Mouse (Mus musculus): ENCODE measurements around the gene Slc5a3. TPM values are rescaled to one million over a fixed set of nuclear protein-coding genes. Genes with fewer than 3 reads are reported as not detected.

The Slc5a3 gene
- polyA plus RNA-seq, 1 experiment from 2014 or later: 5.7 TPM

GRCm38 (mm10) chr16:92119013-92119515 is 60.9 kb downstream of the Slc5a3 start:
- no peak for ATAC-seq (replicated peaks; ENCODE audit: insufficient number of reproducible peaks, low FRiP score, low TSS enrichment)
- H3K27me3 ChIP-seq (ENCODE audit: control insufficient read depth, insufficient read depth, low read length): no peaks in the 10 kb centered on the region
- no peaks in the 10 kb centered on the region for H3K36me3 ChIP-seq (ENCODE audit: control insufficient read depth, insufficient read depth, low read length)
- H3K4me2 ChIP-seq: no peak overlapping the region
- WGBS (ENCODE audit: insufficient replicate concordance): 69% methylated on average over 13 of the region's 13 CpGs
- H3K9me3 ChIP-seq (replicated peaks; ENCODE audit: control insufficient read depth, low read length): no peaks in the 10 kb centered on the region
- H3K27ac ChIP-seq (ENCODE audit: low read depth, low read length): no peak overlapping the region
- peaks cover 18% of the 10 kb centered on the region for H3K4me1 ChIP-seq (ENCODE audit: control insufficient read depth, insufficient read depth, low read length)
- no peak overlapping the region for H3K4me3 ChIP-seq (ENCODE audit: low read depth, low read length)
- H3K9ac ChIP-seq (ENCODE audit: low read depth, low read length): no peak overlapping the region

DNA sequence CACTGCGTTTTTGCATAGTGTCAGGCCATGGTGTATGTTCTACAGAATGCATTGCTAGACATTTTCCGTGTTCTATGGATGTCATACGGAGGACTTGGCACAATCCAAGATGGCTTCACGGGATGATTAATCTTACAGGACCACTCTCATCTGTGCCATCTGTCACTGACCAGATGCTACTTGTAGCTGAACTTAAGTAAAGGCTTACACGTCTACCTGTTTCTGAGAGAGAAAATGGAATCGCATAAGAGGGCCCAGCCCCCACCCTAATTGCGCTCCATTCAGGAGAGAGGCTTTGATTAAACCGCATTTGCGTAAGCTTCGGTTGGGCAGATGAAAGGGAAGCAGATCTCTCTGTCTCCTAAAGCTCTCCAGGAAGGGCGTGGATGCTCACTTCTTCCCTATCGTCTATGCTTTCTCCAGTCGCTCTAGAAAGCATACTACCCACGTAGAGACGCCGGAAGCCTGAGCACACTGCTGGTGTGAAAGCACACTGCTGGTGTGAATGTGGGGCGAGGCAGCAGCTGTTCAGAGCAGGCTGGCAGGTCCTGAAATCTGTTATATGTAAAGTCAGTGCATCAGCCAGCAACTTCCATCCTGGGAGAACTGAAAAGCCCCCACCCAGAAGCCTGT is 62.9 kb downstream of the Slc5a3 start:
- 73% methylated on average over 17 of the region's 17 CpGs for WGBS (ENCODE audit: insufficient replicate concordance)
- H3K27ac ChIP-seq (ENCODE audit: low read depth, low read length): no peak overlapping the region
- no peak overlapping the region for H3K4me3 ChIP-seq (ENCODE audit: low read depth, low read length)
- H3K4me2 ChIP-seq: no peak overlapping the region
- peaks cover 4% of the 10 kb centered on the region; the same call in 1 of the 2 replicates for H3K9me3 ChIP-seq (replicated peaks; ENCODE audit: control insufficient read depth, low read length)
- no peaks in the 10 kb centered on the region for H3K36me3 ChIP-seq (ENCODE audit: control insufficient read depth, insufficient read depth, low read length)
- ATAC-seq (replicated peaks; ENCODE audit: insufficient number of reproducible peaks, low FRiP score, low TSS enrichment): no peak
- no peaks in the 10 kb centered on the region for H3K27me3 ChIP-seq (ENCODE audit: control insufficient read depth, insufficient read depth, low read length)
- no peak overlapping the region for H3K9ac ChIP-seq (ENCODE audit: low read depth, low read length)
- peaks cover 10% of the 10 kb centered on the region for H3K4me1 ChIP-seq (ENCODE audit: control insufficient read depth, insufficient read depth, low read length)

DNA sequence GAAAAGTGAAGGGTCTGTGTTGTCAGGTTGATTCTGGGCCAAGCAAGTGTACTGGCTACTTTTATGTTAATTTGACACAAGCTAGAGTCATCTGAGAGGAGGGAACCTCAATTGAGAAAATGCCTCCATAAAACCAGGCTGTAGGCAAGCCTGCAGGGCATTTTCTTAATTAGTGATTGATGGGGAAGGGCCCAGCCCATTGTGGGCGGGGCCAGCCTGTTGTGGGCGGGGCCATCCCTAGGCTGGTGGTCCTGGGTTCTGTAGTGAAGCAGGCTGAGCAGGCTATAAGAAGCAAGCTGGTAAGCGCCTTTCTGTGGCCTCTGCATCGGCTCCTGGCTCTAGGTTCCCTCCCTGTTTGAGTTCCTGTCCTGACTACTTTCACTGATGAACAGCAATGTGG is 69.1 kb downstream of the Slc5a3 start:
- 39% methylated on average over 4 of the region's 4 CpGs for WGBS (ENCODE audit: insufficient replicate concordance)
- Histone ChIP-seq H3K9me3 (replicated peaks; ENCODE audit: control insufficient read depth, low read length) (peaks cover 4% of the 10 kb centered on the region; the same call in 1 of the 2 replicates), H3K9ac (ENCODE audit: low read depth, low read length) (no peak overlapping the region), H3K4me2 (no peak overlapping the region), H3K36me3 (ENCODE audit: control insufficient read depth, insufficient read depth, low read length) (no peaks in the 10 kb centered on the region), H3K4me3 (ENCODE audit: low read depth, low read length) (no peak overlapping the region), H3K27ac (ENCODE audit: low read depth, low read length) (no peak overlapping the region), H3K4me1 (ENCODE audit: control insufficient read depth, insufficient read depth, low read length) (no peaks in the 10 kb centered on the region), H3K27me3 (ENCODE audit: control insufficient read depth, insufficient read depth, low read length) (no peaks in the 10 kb centered on the region)
- ATAC-seq (replicated peaks; ENCODE audit: insufficient number of reproducible peaks, low FRiP score, low TSS enrichment): no peak

DNA sequence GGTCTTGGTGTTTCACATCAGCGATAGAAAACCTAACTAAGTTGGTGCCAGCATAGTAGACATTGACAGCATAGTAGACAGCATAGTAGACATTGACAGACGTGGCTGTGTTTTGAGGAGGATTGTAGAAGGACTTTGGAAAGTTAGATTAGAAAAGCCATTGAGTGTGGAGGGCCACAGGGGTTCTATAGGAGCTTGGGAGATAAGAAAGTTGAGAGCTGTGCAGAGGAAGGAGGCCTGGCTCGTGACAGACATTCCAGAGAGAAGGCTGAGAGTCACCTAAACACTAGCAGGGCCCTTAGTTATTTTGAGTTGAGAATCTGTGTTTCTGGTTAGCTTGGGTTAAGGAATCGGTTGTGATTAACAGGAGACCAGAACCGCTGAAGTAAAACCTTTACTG is 69.5 kb downstream of the Slc5a3 start:
- ATAC-seq (replicated peaks; ENCODE audit: insufficient number of reproducible peaks, low FRiP score, low TSS enrichment): no peak
- 60% methylated on average over 5 of the region's 5 CpGs for WGBS (ENCODE audit: insufficient replicate concordance)
- H3K27me3 ChIP-seq (ENCODE audit: control insufficient read depth, insufficient read depth, low read length): no peaks in the 10 kb centered on the region
- H3K27ac ChIP-seq (ENCODE audit: low read depth, low read length): no peak overlapping the region
- H3K36me3 ChIP-seq (ENCODE audit: control insufficient read depth, insufficient read depth, low read length): no peaks in the 10 kb centered on the region
- no peak overlapping the region for H3K4me2 ChIP-seq
- no peaks in the 10 kb centered on the region for H3K4me1 ChIP-seq (ENCODE audit: control insufficient read depth, insufficient read depth, low read length)
- no peak overlapping the region for H3K4me3 ChIP-seq (ENCODE audit: low read depth, low read length)
- H3K9me3 ChIP-seq (replicated peaks; ENCODE audit: control insufficient read depth, low read length): peaks cover 4% of the 10 kb centered on the region; the same call in 1 of the 2 replicates
- no peak overlapping the region for H3K9ac ChIP-seq (ENCODE audit: low read depth, low read length)

DNA sequence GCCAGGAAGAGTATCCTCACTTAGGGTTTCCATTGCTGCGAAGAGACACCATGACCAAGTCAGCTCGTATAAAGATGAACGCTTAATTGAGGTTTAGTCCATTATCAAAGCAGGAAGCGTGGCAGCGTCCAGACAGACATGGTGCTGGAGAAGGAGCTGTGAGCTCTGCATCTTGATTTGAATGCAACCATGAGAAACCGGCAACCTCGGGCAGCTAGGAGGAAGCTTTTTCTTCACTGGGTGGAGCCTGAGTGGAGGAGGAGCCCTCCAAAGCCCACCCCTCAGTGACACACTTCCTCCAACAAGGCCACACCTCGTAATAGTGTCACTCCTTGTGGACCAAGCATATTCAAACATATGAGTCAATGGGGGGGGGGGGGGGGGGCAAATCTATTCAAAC is 71.7 kb downstream of the Slc5a3 start:
- no peaks in the 10 kb centered on the region for H3K4me1 ChIP-seq (ENCODE audit: control insufficient read depth, insufficient read depth, low read length)
- H3K4me3 ChIP-seq (ENCODE audit: low read depth, low read length): no peak overlapping the region
- H3K27ac ChIP-seq (ENCODE audit: low read depth, low read length): no peak overlapping the region
- H3K9me3 ChIP-seq (replicated peaks; ENCODE audit: control insufficient read depth, low read length): no peaks in the 10 kb centered on the region; the same call in 1 of the 2 replicates
- no peaks in the 10 kb centered on the region for H3K36me3 ChIP-seq (ENCODE audit: control insufficient read depth, insufficient read depth, low read length)
- H3K4me2 ChIP-seq: no peak overlapping the region
- H3K27me3 ChIP-seq (ENCODE audit: control insufficient read depth, insufficient read depth, low read length): no peaks in the 10 kb centered on the region
- H3K9ac ChIP-seq (ENCODE audit: low read depth, low read length): no peak overlapping the region
- WGBS (ENCODE audit: insufficient replicate concordance): 85% methylated on average over 8 of the region's 8 CpGs
- ATAC-seq (replicated peaks; ENCODE audit: insufficient number of reproducible peaks, low FRiP score, low TSS enrichment): no peak

DNA sequence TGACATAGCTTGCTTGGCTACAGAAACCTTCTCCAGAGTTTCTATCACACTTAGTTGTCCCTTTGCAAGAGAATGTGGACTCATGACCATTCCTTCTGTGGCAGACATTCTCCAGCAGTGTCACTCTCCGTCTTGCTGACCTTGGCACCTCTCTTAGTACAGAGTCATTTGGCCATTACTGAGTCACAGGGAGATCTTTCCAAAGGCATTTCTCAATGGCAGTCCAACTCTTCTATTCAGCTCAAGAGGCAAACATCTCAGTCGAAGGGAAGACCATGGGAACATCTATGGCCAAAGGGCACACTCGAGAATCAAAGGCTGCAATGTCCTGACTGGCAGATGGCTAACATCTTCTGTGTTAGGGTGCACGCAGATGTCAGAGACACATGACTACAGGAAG is 74.4 kb downstream of the Slc5a3 start:
- H3K4me1 ChIP-seq (ENCODE audit: control insufficient read depth, insufficient read depth, low read length): no peaks in the 10 kb centered on the region
- H3K27ac ChIP-seq (ENCODE audit: low read depth, low read length): no peak overlapping the region
- no peak overlapping the region for H3K4me3 ChIP-seq (ENCODE audit: low read depth, low read length)
- ATAC-seq (replicated peaks; ENCODE audit: insufficient number of reproducible peaks, low FRiP score, low TSS enrichment): no peak
- no peak overlapping the region for H3K4me2 ChIP-seq
- H3K36me3 ChIP-seq (ENCODE audit: control insufficient read depth, insufficient read depth, low read length): no peaks in the 10 kb centered on the region
- no peaks in the 10 kb centered on the region for H3K9me3 ChIP-seq (replicated peaks; ENCODE audit: control insufficient read depth, low read length)
- WGBS (ENCODE audit: insufficient replicate concordance): 77% methylated on average over 4 of the region's 4 CpGs
- no peak overlapping the region for H3K9ac ChIP-seq (ENCODE audit: low read depth, low read length)
- no peaks in the 10 kb centered on the region for H3K27me3 ChIP-seq (ENCODE audit: control insufficient read depth, insufficient read depth, low read length)

DNA sequence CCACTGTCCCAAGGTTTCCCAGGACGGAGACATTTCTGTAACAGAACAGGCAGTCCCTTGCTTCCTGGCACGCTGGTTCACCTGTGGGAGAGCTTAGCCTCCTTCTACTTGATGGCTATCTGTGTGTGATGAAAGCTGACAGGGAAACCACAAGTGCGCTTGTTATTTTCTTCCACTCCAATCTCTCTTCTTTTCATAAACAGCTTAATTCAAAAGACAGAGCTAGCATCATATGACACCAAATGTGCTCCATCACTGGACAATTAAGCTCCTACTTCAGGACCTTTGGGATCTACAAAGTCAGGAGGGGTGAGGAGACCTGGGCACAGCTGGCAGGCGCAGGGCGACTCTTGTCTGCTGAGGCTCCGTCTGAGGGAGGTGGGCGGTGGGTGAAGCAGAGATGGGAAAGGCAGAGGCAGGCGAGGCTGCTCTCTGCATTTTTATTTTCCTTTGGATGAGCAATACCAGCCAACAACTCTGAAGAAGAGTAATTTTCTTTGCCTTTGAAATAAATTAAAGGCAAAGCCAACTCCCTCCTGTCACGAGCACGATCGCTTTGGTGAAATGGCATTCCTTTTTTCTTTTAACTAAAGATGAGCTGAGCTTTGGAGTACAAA is 76.1 kb downstream of the Slc5a3 start:
- no peak overlapping the region for H3K9ac ChIP-seq (ENCODE audit: low read depth, low read length)
- ATAC-seq (replicated peaks; ENCODE audit: insufficient number of reproducible peaks, low FRiP score, low TSS enrichment): no peak
- H3K27ac ChIP-seq (ENCODE audit: low read depth, low read length): no peak overlapping the region
- no peak overlapping the region for H3K4me3 ChIP-seq (ENCODE audit: low read depth, low read length)
- H3K27me3 ChIP-seq (ENCODE audit: control insufficient read depth, insufficient read depth, low read length): no peaks in the 10 kb centered on the region
- H3K4me2 ChIP-seq: no peak overlapping the region
- 83% methylated on average over 11 of the region's 11 CpGs for WGBS (ENCODE audit: insufficient replicate concordance)
- no peaks in the 10 kb centered on the region for H3K9me3 ChIP-seq (replicated peaks; ENCODE audit: control insufficient read depth, low read length)
- H3K4me1 ChIP-seq (ENCODE audit: control insufficient read depth, insufficient read depth, low read length): no peaks in the 10 kb centered on the region
- H3K36me3 ChIP-seq (ENCODE audit: control insufficient read depth, insufficient read depth, low read length): no peaks in the 10 kb centered on the region

- no peak overlapping the region for H3K9ac ChIP-seq (ENCODE audit: low read depth, low read length)
- WGBS (ENCODE audit: insufficient replicate concordance): 90% methylated on average over 15 of the region's 15 CpGs
- no peaks in the 10 kb centered on the region for H3K4me1 ChIP-seq (ENCODE audit: control insufficient read depth, insufficient read depth, low read length)
- no peak overlapping the region for H3K27ac ChIP-seq (ENCODE audit: low read depth, low read length)
- H3K9me3 ChIP-seq (replicated peaks; ENCODE audit: control insufficient read depth, low read length): no peaks in the 10 kb centered on the region
- H3K27me3 ChIP-seq (ENCODE audit: control insufficient read depth, insufficient read depth, low read length): no peaks in the 10 kb centered on the region
- H3K4me2 ChIP-seq: no peak overlapping the region
- H3K4me3 ChIP-seq (ENCODE audit: low read depth, low read length): no peak overlapping the region
- H3K36me3 ChIP-seq (ENCODE audit: control insufficient read depth, insufficient read depth, low read length): no peaks in the 10 kb centered on the region
- ATAC-seq (replicated peaks; ENCODE audit: insufficient number of reproducible peaks, low FRiP score, low TSS enrichment): no peak
Observed at GRCm38 (mm10) chr16:92136275-92136674, 78.2 kb downstream of the Slc5a3 start.

Measured in heart, embryonic 11.5 days (tissue).